Mouse (Mus musculus) C2C12 (cell line): Measurements from ENCODE around the gene Clstn2.

Experiments used
- CTCF ChIP-seq: IDR thresholded peaks from one replicate; pipeline ENCODE4 v1.5.1; 2011; ENCODE audit not compliant: control insufficient read depth, insufficient read depth, insufficient read length
- FOSL1 ChIP-seq: IDR thresholded peaks from one replicate; pipeline ENCODE4 v1.8.0; 2011; ENCODE audit warnings: mild to moderate bottlenecking, low read length; ENCODE audit not compliant: poor library complexity, insufficient read depth, severe bottlenecking
- MYOD1 ChIP-seq: IDR thresholded peaks from one replicate; pipeline ENCODE4 v1.6.1; 2011; ENCODE audit warnings: low read depth; ENCODE audit not compliant: control insufficient read depth, insufficient read length

GRCm38 (mm10) chr9:97829919-97830318 is 203.1 kb downstream of the Clstn2 start:
- no peak for TF ChIP-seq CTCF
- TF ChIP-seq FOSL1: no peak
- TF ChIP-seq MYOD1: no peak
